Mouse (Mus musculus): ENCODE results near the gene Lsm6.

- TF ChIP-seq EP300 (IDR thresholded peaks at IDR 0.05) (no peak), CTCF (IDR thresholded peaks at IDR 0.05) (no peak)
These were observed 39.8 kb upstream of the Lsm6 start for GRCm38 (mm10) chr8:78860789-78861188.
